Mouse (Mus musculus) adrenal gland, adult 2 months (tissue): ENCODE data around the gene Gm13278. TPM values are rescaled to one million over a fixed set of nuclear protein-coding genes. Genes with fewer than 3 reads are reported as not detected.
"Not testable (repeated sequence)": the region's sequence is repeated elsewhere in the genome, so short reads cannot be mapped to it uniquely, and the experiment has no call there.

Experiments used
- DNase-seq: peaks from one replicate; pipeline ENCODE4 v3.0.0; 2021
- polyA plus RNA-seq: library from polyadenylated mRNA; depleted of rRNA; stranded (reverse); fragments of >200 nt; gene quantifications from 2 replicates; pipeline ENCODE4 v1.2.3, GENCODE M21; 2012; rRNA removed
- total RNA-seq, 2 experiments: library from RNA; stranded (reverse); gene quantifications; 2 replicates each; pipeline ENCODE4 v1.2.3; 2021

Gm13278 gene
- total and polyA plus RNA-seq, 3 experiments: not detected

DNA sequence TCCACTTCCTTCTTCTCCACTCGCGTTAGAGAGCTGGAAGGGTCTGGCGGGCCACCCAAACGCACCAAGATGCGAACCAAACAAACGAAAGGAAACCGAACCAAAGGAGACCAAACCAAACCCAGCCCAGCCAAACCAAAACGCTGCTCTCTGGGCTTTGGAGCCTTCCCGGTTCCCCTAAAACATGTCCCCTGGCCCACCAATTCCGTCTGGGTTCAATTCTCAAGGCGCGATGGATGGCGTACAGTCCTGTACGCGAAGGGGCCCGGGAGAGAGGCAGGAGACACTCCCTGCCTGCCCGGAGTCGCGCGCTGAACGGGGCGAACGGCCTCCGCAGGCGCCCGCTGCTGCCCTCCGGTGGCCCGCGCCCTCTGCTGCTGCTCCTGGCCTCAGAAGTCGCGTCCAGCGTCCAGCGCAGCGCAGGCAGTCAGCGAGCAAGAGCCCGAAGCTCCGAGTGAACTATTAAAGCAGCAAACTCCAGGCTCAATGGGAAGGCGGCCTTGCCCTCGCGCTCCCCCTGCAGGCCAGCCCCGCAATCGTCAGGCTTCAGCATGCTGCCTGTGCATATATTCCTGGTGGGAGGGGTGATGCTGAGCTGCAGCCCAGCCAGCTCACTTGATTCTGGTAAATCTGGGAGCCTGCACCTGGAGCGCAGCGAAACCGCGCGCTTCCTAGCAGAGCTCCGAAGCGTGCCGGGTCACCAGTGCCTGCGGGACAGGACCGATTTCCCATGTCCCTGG, 2.8 kb downstream of the Gm13278 start, which contains the start of gene Gm13275:
TSS of gene Gm13275 (plus strand) at position 552 of the 740 bp plus-strand sequence.
- peak; percentile 77 for DNase-seq

DNA sequence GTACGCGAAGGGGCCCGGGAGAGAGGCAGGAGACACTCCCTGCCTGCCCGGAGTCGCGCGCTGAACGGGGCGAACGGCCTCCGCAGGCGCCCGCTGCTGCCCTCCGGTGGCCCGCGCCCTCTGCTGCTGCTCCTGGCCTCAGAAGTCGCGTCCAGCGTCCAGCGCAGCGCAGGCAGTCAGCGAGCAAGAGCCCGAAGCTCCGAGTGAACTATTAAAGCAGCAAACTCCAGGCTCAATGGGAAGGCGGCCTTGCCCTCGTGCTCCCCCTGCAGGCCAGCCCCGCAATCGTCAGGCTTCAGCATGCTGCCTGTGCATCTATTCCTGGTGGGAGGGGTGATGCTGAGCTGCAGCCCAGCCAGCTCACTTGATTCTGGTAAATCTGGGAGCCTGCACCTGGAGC, 5.7 kb downstream of the Gm13278 start, which contains the start of gene Gm13279:
TSS of gene Gm13279 (plus strand) at position 301 of the 400 bp plus-strand sequence.
- DNase-seq: not testable (repeated sequence)

DNA sequence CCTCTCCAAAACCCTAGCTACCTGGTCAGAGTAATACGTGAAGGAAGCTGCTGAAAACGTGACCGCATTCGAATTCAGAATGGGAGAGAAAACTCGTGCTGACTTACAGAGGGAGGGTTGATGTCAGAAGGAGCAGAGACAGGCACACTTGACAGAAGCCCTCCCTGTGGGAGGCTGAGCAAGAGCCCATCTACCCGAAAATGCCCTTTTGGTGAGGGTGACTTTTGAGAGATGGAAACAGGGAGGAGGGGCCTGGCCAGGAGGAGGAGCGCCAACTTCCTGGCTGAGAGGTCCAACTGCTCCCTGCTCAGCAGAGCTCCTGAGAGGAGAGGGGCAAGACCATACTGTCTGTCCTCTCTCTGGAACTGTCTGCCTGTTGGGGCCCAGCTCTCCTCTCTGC, 8.0 kb downstream of the Gm13278 start, which contains the start of gene Gm13285:
TSS of gene Gm13285 (plus strand) at position 301 of the 400 bp plus-strand sequence.
- not testable (repeated sequence) for DNase-seq

- not testable (repeated sequence) for DNase-seq
These were observed 11.6 kb downstream of the Gm13278 start, which contains the start of gene Gm13287 for GRCm38 (mm10) chr4:88802954-88803353. Gene Gm13287 (plus strand): TSS chr4:88803254.

GRCm38 (mm10) chr4:88805231-88805630, 13.9 kb downstream of the Gm13278 start, which contains the start of gene Gm13288:
Gene Gm13288 (plus strand): TSS chr4:88805531.
- DNase-seq: not testable (repeated sequence)

GRCm38 (mm10) chr4:88805761-88806160, 14.4 kb downstream of the Gm13278 start:
- peak; percentile 65 for DNase-seq

DNA sequence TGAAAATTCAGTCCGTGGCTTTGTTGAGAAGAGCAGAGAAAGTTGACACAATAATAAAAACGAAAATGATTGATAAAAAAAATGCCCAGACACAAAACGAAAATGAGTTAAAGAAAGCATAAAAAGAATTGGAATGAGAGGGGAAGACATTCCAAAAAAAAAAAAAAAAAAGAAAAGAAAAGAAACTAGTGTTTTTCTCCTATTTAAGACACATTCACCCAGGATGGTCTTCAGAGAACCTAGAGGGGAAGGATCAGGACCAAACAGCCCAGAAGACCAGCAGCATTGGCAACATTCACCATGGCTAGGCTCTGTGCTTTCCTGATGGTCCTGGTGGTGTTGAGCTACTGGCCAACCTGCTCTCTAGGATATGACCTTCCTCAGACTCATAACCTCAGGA, 24.6 kb downstream of the Gm13278 start, which contains the start of gene Ifna7:
TSS of gene Ifna7 (plus strand) at position 301 of the 400 bp plus-strand sequence.
- no peak for DNase-seq

DNA sequence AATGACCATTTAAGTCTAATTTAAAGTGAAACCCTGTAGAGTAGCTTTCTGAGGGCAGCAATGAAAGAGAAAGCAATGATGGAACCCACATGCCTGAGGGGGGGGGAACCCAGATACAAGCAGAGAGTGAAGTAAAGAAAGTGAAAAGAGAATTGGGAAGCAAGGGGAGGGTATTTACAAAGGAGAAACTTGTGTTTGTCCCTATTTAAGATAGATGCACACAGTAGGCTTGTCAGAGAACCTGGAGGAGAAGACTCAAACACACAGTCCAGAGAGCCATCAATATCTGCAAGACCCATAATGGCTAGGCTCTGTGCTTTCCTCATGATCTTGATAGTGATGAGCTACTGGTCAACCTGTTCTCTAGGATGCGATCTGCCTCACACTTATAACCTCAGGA, 28.3 kb downstream of the Gm13278 start, which contains the start of gene Ifna11:
TSS of gene Ifna11 (plus strand) at position 301 of the 400 bp plus-strand sequence.
- DNase-seq: no peak

- no peak for DNase-seq
These were observed 31.6 kb downstream of the Gm13278 start for GRCm38 (mm10) chr4:88822995-88823394.

DNA sequence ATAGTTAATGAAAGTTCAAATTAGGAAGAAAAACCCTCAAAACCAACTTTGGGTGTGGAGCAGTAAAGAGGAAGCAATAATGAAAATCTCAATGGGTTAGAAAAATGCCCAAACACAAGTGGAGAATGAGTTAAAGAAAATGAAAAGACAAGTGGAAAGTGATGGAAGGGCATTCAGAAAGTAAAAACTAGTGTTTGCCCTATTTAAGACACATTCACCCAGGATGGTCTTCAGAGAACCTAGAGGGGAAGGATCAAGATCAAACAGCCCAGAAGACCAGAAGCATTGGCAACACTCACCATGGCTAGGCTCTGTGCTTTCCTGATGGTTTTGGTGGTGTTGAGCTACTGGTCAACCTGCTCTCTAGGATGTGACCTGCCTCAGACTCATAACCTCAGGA, 35.8 kb downstream of the Gm13278 start, which contains the start of gene Ifna6:
TSS of gene Ifna6 (plus strand) at position 301 of the 400 bp plus-strand sequence.
- not testable (repeated sequence) for DNase-seq

GRCm38 (mm10) chr4:88830523-88830922, 39.2 kb downstream of the Gm13278 start:
- DNase-seq: peak; percentile 5

DNA sequence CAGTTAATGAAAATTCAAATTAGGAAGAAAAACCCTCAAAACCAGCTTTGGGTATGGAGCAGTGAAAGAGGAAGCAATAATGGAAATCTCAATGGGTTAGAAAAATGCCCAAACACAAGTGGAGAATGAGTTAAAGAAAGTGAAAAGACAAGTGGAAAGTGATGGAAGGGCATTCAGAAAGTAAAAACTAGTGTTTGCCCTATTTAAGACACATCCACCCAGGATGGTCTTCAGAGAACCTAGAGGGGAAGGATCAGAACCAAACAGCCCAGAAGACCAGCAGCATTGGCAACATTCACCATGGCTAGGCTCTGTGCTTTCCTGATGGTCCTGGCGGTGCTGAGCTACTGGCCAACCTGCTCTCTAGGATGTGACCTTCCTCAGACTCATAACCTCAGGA, 43.9 kb downstream of the Gm13278 start, which contains the start of gene Ifna5:
TSS of gene Ifna5 (plus strand) at position 301 of the 400 bp plus-strand sequence.
- not testable (repeated sequence) for DNase-seq

GRCm38 (mm10) chr4:88838828-88839227, 47.5 kb downstream of the Gm13278 start:
- DNase-seq: no peak

GRCm38 (mm10) chr4:88840058-88840457, 48.7 kb downstream of the Gm13278 start:
- DNase-seq: no peak

GRCm38 (mm10) chr4:88841438-88841911, 50.1 kb downstream of the Gm13278 start, which contains the start of gene Ifna4:
Gene Ifna4 (plus strand): TSS chr4:88841861.
- no peak for DNase-seq

Other genes with a start within 250 kb of the Gm13278 start
Only the 30 nearest of the 31 such genes appear.
- not detected for gene Ifna14, start 219.8 kb upstream of the Gm13278 start, total RNA-seq
- gene Ifna14, start 219.8 kb upstream of the Gm13278 start, polyA plus RNA-seq: not detected in 2 replicates
- gene Ifna9, start 199.2 kb upstream of the Gm13278 start, total RNA-seq: not detected
- 0.22 TPM in 1 of 2 replicates, not detected in the other for gene Ifna9, start 199.2 kb upstream of the Gm13278 start, polyA plus RNA-seq
- not detected for gene Ifna12, start 188.2 kb upstream of the Gm13278 start, total RNA-seq
- not detected in 2 replicates for gene Ifna12, start 188.2 kb upstream of the Gm13278 start, polyA plus RNA-seq
- not detected for gene C87499, start 157.1 kb upstream of the Gm13278 start, total RNA-seq
- not detected in 2 replicates for gene C87499, start 157.1 kb upstream of the Gm13278 start, polyA plus RNA-seq
- gene Ifna13, start 147.1 kb upstream of the Gm13278 start, total RNA-seq: not detected
- gene Ifna13, start 147.1 kb upstream of the Gm13278 start, polyA plus RNA-seq: not detected in 2 replicates
- gene Ifna16, start 114.6 kb upstream of the Gm13278 start, total RNA-seq: not detected
- not detected in 2 replicates for gene Ifna16, start 114.6 kb upstream of the Gm13278 start, polyA plus RNA-seq
- not detected for gene Ifna2, start 107.6 kb upstream of the Gm13278 start, total RNA-seq
- gene Ifna2, start 107.6 kb upstream of the Gm13278 start, polyA plus RNA-seq: not detected in 2 replicates
- not detected for gene Ifnab, start 100.2 kb upstream of the Gm13278 start, total RNA-seq
- not detected in 2 replicates for gene Ifnab, start 100.2 kb upstream of the Gm13278 start, polyA plus RNA-seq
- under 1 TPM in 1 of 2 experiments, not detected in 1; 0.38 TPM for gene Gm26566, start 69.7 kb upstream of the Gm13278 start, total RNA-seq
- 0.76 and 1.0 TPM in 2 replicates for gene Gm26566, start 69.7 kb upstream of the Gm13278 start, polyA plus RNA-seq
- gene Klhl9, start 69.1 kb upstream of the Gm13278 start, total RNA-seq: 10 to 100 TPM; 70.8 to 79.3 TPM
- 22.2 and 29.6 TPM in 2 replicates for gene Klhl9, start 69.1 kb upstream of the Gm13278 start, polyA plus RNA-seq
- gene Gm13271, start 36.7 kb upstream of the Gm13278 start, total RNA-seq: not detected
- gene Gm13271, start 36.7 kb upstream of the Gm13278 start, polyA plus RNA-seq: not detected in 2 replicates
- not detected for gene Gm13283, start 31.4 kb upstream of the Gm13278 start, total RNA-seq
- not detected in 2 replicates for gene Gm13283, start 31.4 kb upstream of the Gm13278 start, polyA plus RNA-seq
- gene Gm13290, start 17.7 kb upstream of the Gm13278 start, total RNA-seq: not detected
- gene Gm13290, start 17.7 kb upstream of the Gm13278 start, polyA plus RNA-seq: not detected in 2 replicates
- gene Gm13289, start 14.6 kb upstream of the Gm13278 start, total RNA-seq: not detected
- not detected in 2 replicates for gene Gm13289, start 14.6 kb upstream of the Gm13278 start, polyA plus RNA-seq
- gene Gm13272, start 11.7 kb upstream of the Gm13278 start, total RNA-seq: not detected
- not detected in 2 replicates for gene Gm13272, start 11.7 kb upstream of the Gm13278 start, polyA plus RNA-seq
- gene Ifnz, start 9.4 kb upstream of the Gm13278 start, total RNA-seq: not detected
- gene Ifnz, start 9.4 kb upstream of the Gm13278 start, polyA plus RNA-seq: not detected in 2 replicates
- not detected for gene Gm13276, start 5.8 kb upstream of the Gm13278 start, total RNA-seq
- not detected in 2 replicates for gene Gm13276, start 5.8 kb upstream of the Gm13278 start, polyA plus RNA-seq
- gene Gm13277, start 2.9 kb upstream of the Gm13278 start, total RNA-seq: not detected
- gene Gm13277, start 2.9 kb upstream of the Gm13278 start, polyA plus RNA-seq: not detected in 2 replicates
- not detected for gene Gm13275, start 2.9 kb downstream of the Gm13278 start, total RNA-seq
- 0.22 TPM in 1 of 2 replicates, not detected in the other for gene Gm13275, start 2.9 kb downstream of the Gm13278 start, polyA plus RNA-seq
- not detected for gene Gm13279, start 5.8 kb downstream of the Gm13278 start, total RNA-seq
- not detected in 2 replicates for gene Gm13279, start 5.8 kb downstream of the Gm13278 start, polyA plus RNA-seq
- not detected for gene Gm13285, start 8.1 kb downstream of the Gm13278 start, total RNA-seq
- gene Gm13285, start 8.1 kb downstream of the Gm13278 start, polyA plus RNA-seq: not detected in 2 replicates
- gene Gm13287, start 11.7 kb downstream of the Gm13278 start, total RNA-seq: not detected
- gene Gm13287, start 11.7 kb downstream of the Gm13278 start, polyA plus RNA-seq: 0.22 TPM in 1 of 2 replicates, not detected in the other
- not detected for gene Gm13288, start 14.0 kb downstream of the Gm13278 start, total RNA-seq
- gene Gm13288, start 14.0 kb downstream of the Gm13278 start, polyA plus RNA-seq: not detected in 2 replicates
- gene Ifna7, start 24.7 kb downstream of the Gm13278 start, total RNA-seq: not detected
- not detected in 2 replicates for gene Ifna7, start 24.7 kb downstream of the Gm13278 start, polyA plus RNA-seq
- not detected for gene Ifna11, start 28.4 kb downstream of the Gm13278 start, total RNA-seq
- not detected in 2 replicates for gene Ifna11, start 28.4 kb downstream of the Gm13278 start, polyA plus RNA-seq
- not detected for gene Ifna6, start 35.9 kb downstream of the Gm13278 start, total RNA-seq
- not detected in 2 replicates for gene Ifna6, start 35.9 kb downstream of the Gm13278 start, polyA plus RNA-seq
- gene Ifna5, start 44.0 kb downstream of the Gm13278 start, total RNA-seq: not detected
- gene Ifna5, start 44.0 kb downstream of the Gm13278 start, polyA plus RNA-seq: not detected in 2 replicates
- gene Ifna4, start 50.3 kb downstream of the Gm13278 start, total RNA-seq: not detected
- not detected in 2 replicates for gene Ifna4, start 50.3 kb downstream of the Gm13278 start, polyA plus RNA-seq
- gene Ifna1, start 58.5 kb downstream of the Gm13278 start, total RNA-seq: not detected
- not detected in 2 replicates for gene Ifna1, start 58.5 kb downstream of the Gm13278 start, polyA plus RNA-seq
- not detected for gene Ifne, start 88.7 kb downstream of the Gm13278 start, total RNA-seq
- gene Ifne, start 88.7 kb downstream of the Gm13278 start, polyA plus RNA-seq: not detected in 2 replicates